Mouse (Mus musculus) erythroblast, embryonic 14.5 days (primary cell): ENCODE measurements around the gene Hic1.

Source experiments
- GATA1 ChIP-seq: IDR thresholded peaks from 2 replicates; pipeline ENCODE4 v1.6.1; 2012; ENCODE audit warnings: low read length, inconsistent platforms, mixed read lengths
- TAL1 ChIP-seq: IDR thresholded peaks from 3 replicates; pipeline ENCODE4 v1.6.1; 2012; ENCODE audit warnings: low read length, inconsistent platforms, mixed read lengths

- TF ChIP-seq GATA1 (no peak), TAL1 (no peak)
Observed at GRCm38 (mm10) chr11:75203926-75204325, 34.6 kb upstream of the Hic1 start.
